Mouse (Mus musculus) kidney, embryonic 15.5 days (tissue): Measurements from ENCODE around the gene Lag3. TPM values are rescaled to one million over a fixed set of nuclear protein-coding genes. Genes with fewer than 3 reads are reported as not detected.
"Not testable (repeated sequence)": the region's sequence is repeated elsewhere in the genome, so short reads cannot be mapped to it uniquely, and the experiment has no call there.

ENCODE experiments used
- ATAC-seq: fragments of 200-750 bp; cut with Nextera tagmentation; replicated peaks from 2 replicates; pipeline ENCODE4 v1.8.0; 2017; ENCODE audit warnings: moderate TSS enrichment; ENCODE audit not compliant: low FRiP score
- H3K27ac ChIP-seq: fragments of 300-500 bp; sonication (generic); 2 replicates; pipeline ENCODE4 v1.5.1; 2015; ENCODE audit warnings: mild to moderate bottlenecking, inconsistent platforms
- H3K27me3 ChIP-seq: fragments of 300-500 bp; sonication (generic); 2 replicates; pipeline ENCODE4 v1.6.1; 2015; ENCODE audit warnings: inconsistent platforms
- H3K36me3 ChIP-seq: fragments of 300-500 bp; sonication (generic); 2 replicates; pipeline ENCODE4 v1.6.1; 2015; ENCODE audit warnings: inconsistent platforms
- H3K4me1 ChIP-seq: fragments of 300-500 bp; sonication (generic); 2 replicates; pipeline ENCODE4 v1.6.1; 2015; ENCODE audit warnings: inconsistent platforms
- H3K4me2 ChIP-seq: fragments of 300-500 bp; sonication (generic); 2 replicates; pipeline ENCODE4 v1.6.1; 2015; ENCODE audit warnings: moderate library complexity, mild to moderate bottlenecking, inconsistent platforms
- H3K4me3 ChIP-seq: fragments of 300-500 bp; sonication (generic); replicated peaks from 2 replicates; pipeline ENCODE4 v1.5.1; 2015; ENCODE audit warnings: mild to moderate bottlenecking, inconsistent platforms
- H3K9ac ChIP-seq: fragments of 300-500 bp; sonication (generic); 2 replicates; pipeline ENCODE4 v1.6.1; 2015; ENCODE audit warnings: mild to moderate bottlenecking, inconsistent platforms
- H3K9me3 ChIP-seq: fragments of 300-500 bp; sonication (generic); replicated peaks from 2 replicates; pipeline ENCODE4 v1.6.1; 2016; ENCODE audit warnings: inconsistent platforms
- WGBS: fragments of 180-500 bp; shearing (Covaris S2); methylation state at CpG from one replicate; pipeline ENCODE4 v1.1.7; 2015; ENCODE audit warnings: mixed read lengths; 5-methylcytosine and 5-hydroxymethylcytosine counted together
- polyA plus RNA-seq: library from polyadenylated mRNA; unstranded; fragments of >200 nt; fragmentation: Nextera tagmentation; extraction: Ambion mirVana; gene quantifications from 2 replicates; pipeline ENCODE4 v1.2.1, GENCODE M21; 2015

Gene Lag3
- polyA plus RNA-seq, 1 experiment from 2014 or later = 1.8 TPM

- Histone ChIP-seq H3K4me1 (peaks cover 42% of the 10 kb centered on the region), H3K27ac (no peak overlapping the region), H3K4me2 (no peak overlapping the region), H3K9me3 (no peaks in the 10 kb centered on the region), H3K4me3 (no peak overlapping the region), H3K9ac (no peak overlapping the region), H3K36me3 (peaks cover 5% of the 10 kb centered on the region; the same call in 1 of the 2 replicates), H3K27me3 (peaks cover 8% of the 10 kb centered on the region; the same call in 1 of the 2 replicates)
- ATAC-seq = no peak
- WGBS = 71% methylated on average over 1 of the region's 1 CpGs
Measured at GRCm38 (mm10) chr6:124907767-124908166, 3.7 kb downstream of the Lag3 start.

- no peak for ATAC-seq
- H3K4me3 ChIP-seq = peak overlapping the region; percentile 60
- no peaks in the 10 kb centered on the region for H3K9me3 ChIP-seq
- WGBS = 39% methylated on average over 13 of the region's 16 CpGs
- no peaks in the 10 kb centered on the region for H3K36me3 ChIP-seq
- peak overlapping the region; percentile 99 for H3K27ac ChIP-seq
- peak overlapping the region; percentile 91 for H3K4me2 ChIP-seq
- H3K4me1 ChIP-seq = peaks cover 27% of the 10 kb centered on the region
- peaks cover 7% of the 10 kb centered on the region; the same call in 1 of the 2 replicates for H3K27me3 ChIP-seq
- H3K9ac ChIP-seq = peak overlapping the region; percentile 71
Measured at GRCm38 (mm10) chr6:124904991-124905860, 6.3 kb downstream of the Lag3 start.

GRCm38 (mm10) chr6:124904161-124904981 lies 7.1 kb downstream of the Lag3 start:
- no peaks in the 10 kb centered on the region; the same call in 1 of the 2 replicates for H3K27me3 ChIP-seq
- ATAC-seq = peak; percentile 80
- WGBS = 8% methylated on average over 21 of the region's 24 CpGs

DNA sequence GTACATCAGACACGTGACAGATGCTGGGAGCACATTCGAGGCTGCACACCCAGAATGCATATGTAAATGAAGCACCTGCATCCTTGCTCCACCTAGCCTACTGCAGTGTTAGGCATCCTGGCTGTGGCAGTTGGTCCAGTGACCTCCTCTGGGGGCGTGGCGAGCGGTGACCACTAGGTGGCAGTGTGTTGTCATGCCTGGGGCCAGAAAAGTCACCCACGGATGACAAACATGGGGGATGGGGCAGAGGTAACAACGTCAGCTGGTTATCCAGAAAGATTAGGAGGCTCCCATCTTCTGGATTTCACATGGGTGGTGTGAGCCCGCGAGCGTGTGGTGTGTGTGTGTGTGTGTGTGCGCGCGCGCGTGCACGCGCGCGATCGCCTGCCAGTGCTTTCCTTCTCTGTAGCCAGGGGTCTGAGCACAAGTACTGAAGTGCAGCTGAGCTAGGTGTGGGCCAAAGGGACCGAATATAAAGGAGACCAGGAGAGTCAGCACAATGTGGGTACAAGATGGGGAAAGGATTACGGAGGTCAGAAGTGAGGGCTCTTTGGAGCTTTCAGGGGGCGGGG lies 7.8 kb downstream of the Lag3 start:
- peak overlapping the region; percentile 60 for H3K4me3 ChIP-seq
- H3K36me3 ChIP-seq = no peaks in the 10 kb centered on the region
- H3K27me3 ChIP-seq = no peaks in the 10 kb centered on the region
- H3K4me1 ChIP-seq = peaks cover 16% of the 10 kb centered on the region
- peak overlapping the region; percentile 71 for H3K9ac ChIP-seq
- 3% methylated on average over 23 of the region's 23 CpGs for WGBS
- ATAC-seq = peak; percentile 88
- peak overlapping the region; percentile 91 for H3K4me2 ChIP-seq
- no peaks in the 10 kb centered on the region for H3K9me3 ChIP-seq
- H3K27ac ChIP-seq = peak overlapping the region; percentile 99

More at GRCm38 (mm10) chr6:124904161-124904981, 7.1 kb downstream of the Lag3 start:
- Histone ChIP-seq H3K36me3 (no peaks in the 10 kb centered on the region), H3K9ac (peak overlapping the region; percentile 71), H3K4me1 (peaks cover 18% of the 10 kb centered on the region), H3K4me2 (peak overlapping the region; percentile 91), H3K27ac (peak overlapping the region; percentile 99), H3K9me3 (no peaks in the 10 kb centered on the region), H3K4me3 (peak overlapping the region; percentile 60)

DNA sequence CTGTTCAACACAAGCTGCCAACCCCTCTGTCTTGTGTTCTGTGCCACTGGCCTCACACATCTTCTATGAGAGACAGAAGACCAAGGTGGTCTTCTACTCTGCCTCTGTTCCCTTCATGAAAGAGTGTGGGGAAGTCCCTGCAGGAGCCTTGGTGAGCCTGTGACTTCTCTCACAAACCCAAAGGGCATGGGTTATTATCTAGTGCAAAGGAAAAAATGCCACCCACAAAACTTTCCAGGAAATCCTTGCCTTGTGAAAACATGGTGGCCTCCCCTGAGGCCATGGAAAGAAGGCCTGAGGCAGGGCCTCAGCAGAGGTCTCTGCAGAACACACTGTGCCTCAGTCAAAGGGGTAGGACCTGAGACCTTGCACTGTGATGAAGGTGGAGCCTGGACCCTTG lies 9.7 kb downstream of the Lag3 start:
- no peak overlapping the region for H3K4me2 ChIP-seq
- no peak overlapping the region for H3K9ac ChIP-seq
- H3K27me3 ChIP-seq = no peaks in the 10 kb centered on the region
- no peaks in the 10 kb centered on the region for H3K36me3 ChIP-seq
- no peak overlapping the region for H3K27ac ChIP-seq
- no peak for ATAC-seq
- H3K4me3 ChIP-seq = no peak overlapping the region
- no peaks in the 10 kb centered on the region for H3K9me3 ChIP-seq
- H3K4me1 ChIP-seq = peaks cover 16% of the 10 kb centered on the region

- H3K4me3 ChIP-seq = no peak overlapping the region
- no peak overlapping the region for H3K9ac ChIP-seq
- H3K27me3 ChIP-seq = no peaks in the 10 kb centered on the region
- no peak overlapping the region for H3K27ac ChIP-seq
- H3K36me3 ChIP-seq = no peaks in the 10 kb centered on the region
- no peaks in the 10 kb centered on the region for H3K9me3 ChIP-seq
- ATAC-seq = no peak
- WGBS = 64% methylated on average over 10 of the region's 10 CpGs
- H3K4me2 ChIP-seq = no peak overlapping the region
- peaks cover 16% of the 10 kb centered on the region for H3K4me1 ChIP-seq
Measured at GRCm38 (mm10) chr6:124900801-124901480, 10.6 kb downstream of the Lag3 start.

GRCm38 (mm10) chr6:124900056-124900800 lies 11.3 kb downstream of the Lag3 start:
- Histone ChIP-seq H3K27ac (no peak overlapping the region), H3K4me1 (peaks cover 13% of the 10 kb centered on the region), H3K4me3 (no peak overlapping the region), H3K36me3 (no peaks in the 10 kb centered on the region), H3K4me2 (no peak overlapping the region), H3K27me3 (no peaks in the 10 kb centered on the region), H3K9ac (no peak overlapping the region), H3K9me3 (no peaks in the 10 kb centered on the region)
- WGBS = 55% methylated on average over 8 of the region's 8 CpGs
- ATAC-seq = no peak

- ATAC-seq = no peak
- WGBS = 52% methylated on average over 3 of the region's 3 CpGs
Measured at GRCm38 (mm10) chr6:124898359-124898758, 13.1 kb downstream of the Lag3 start.

GRCm38 (mm10) chr6:124894113-124894512 lies 17.4 kb downstream of the Lag3 start:
- not testable (repeated sequence) for H3K4me1 ChIP-seq, H3K4me2 ChIP-seq, H3K36me3 ChIP-seq, H3K9me3 ChIP-seq, H3K27me3 ChIP-seq, ATAC-seq, H3K27ac ChIP-seq, H3K9ac ChIP-seq, H3K4me3 ChIP-seq
- WGBS = 70% methylated on average over 2 of the region's 2 CpGs

More at GRCm38 (mm10) chr6:124898359-124898758, 13.1 kb downstream of the Lag3 start:
- no peaks in the 10 kb centered on the region for H3K36me3 ChIP-seq
- no peak overlapping the region for H3K9ac ChIP-seq
- H3K4me1 ChIP-seq = no peaks in the 10 kb centered on the region
- H3K27me3 ChIP-seq = no peaks in the 10 kb centered on the region
- H3K4me3 ChIP-seq = no peak overlapping the region
- H3K27ac ChIP-seq = no peak overlapping the region
- no peak overlapping the region for H3K4me2 ChIP-seq
- no peaks in the 10 kb centered on the region for H3K9me3 ChIP-seq

- 55% methylated on average over 6 of the region's 6 CpGs for WGBS
- Histone ChIP-seq H3K27me3 (no peaks in the 10 kb centered on the region), H3K4me3 (no peak overlapping the region), H3K4me2 (no peak overlapping the region), H3K9me3 (no peaks in the 10 kb centered on the region), H3K36me3 (no peaks in the 10 kb centered on the region), H3K4me1 (no peaks in the 10 kb centered on the region), H3K9ac (no peak overlapping the region), H3K27ac (no peak overlapping the region)
- no peak for ATAC-seq
Measured at GRCm38 (mm10) chr6:124890997-124891396, 20.5 kb downstream of the Lag3 start.

GRCm38 (mm10) chr6:124888555-124889125 lies 22.9 kb downstream of the Lag3 start:
- Histone ChIP-seq H3K9ac (no peak overlapping the region), H3K4me2 (no peak overlapping the region), H3K27me3 (no peaks in the 10 kb centered on the region), H3K27ac (no peak overlapping the region), H3K36me3 (no peaks in the 10 kb centered on the region), H3K4me1 (no peaks in the 10 kb centered on the region), H3K4me3 (no peak overlapping the region), H3K9me3 (no peaks in the 10 kb centered on the region)
- ATAC-seq = no peak
- 86% methylated on average over 6 of the region's 6 CpGs for WGBS
